Mouse (Mus musculus): ENCODE measurements around the gene Ublcp1.
"Not testable (repeated sequence)": the region's sequence is repeated elsewhere in the genome, so short reads cannot be mapped to it uniquely, and the experiment has no call there.

Ublcp1 gene

DNA sequence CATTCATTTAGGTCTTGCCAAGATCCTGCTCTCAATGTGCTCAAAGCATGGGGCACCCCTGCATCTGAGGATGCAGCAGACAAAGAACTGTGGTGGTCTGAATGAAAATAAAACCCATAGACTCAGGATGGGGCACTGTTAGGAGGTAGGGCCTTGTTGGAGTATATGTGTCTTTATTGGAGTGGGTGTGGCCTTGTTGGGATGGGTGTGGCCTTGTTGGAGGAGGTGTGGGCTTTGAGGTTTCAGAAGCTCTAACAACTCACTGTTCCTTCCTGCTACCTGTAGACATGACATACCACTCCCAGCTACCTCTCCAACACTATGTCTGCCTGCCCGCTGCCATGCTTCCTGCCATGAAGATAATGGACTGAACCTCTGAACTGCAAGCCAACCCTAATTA is 18.8 kb upstream of the Ublcp1 start:
- DNase-seq, result no peak

DNA sequence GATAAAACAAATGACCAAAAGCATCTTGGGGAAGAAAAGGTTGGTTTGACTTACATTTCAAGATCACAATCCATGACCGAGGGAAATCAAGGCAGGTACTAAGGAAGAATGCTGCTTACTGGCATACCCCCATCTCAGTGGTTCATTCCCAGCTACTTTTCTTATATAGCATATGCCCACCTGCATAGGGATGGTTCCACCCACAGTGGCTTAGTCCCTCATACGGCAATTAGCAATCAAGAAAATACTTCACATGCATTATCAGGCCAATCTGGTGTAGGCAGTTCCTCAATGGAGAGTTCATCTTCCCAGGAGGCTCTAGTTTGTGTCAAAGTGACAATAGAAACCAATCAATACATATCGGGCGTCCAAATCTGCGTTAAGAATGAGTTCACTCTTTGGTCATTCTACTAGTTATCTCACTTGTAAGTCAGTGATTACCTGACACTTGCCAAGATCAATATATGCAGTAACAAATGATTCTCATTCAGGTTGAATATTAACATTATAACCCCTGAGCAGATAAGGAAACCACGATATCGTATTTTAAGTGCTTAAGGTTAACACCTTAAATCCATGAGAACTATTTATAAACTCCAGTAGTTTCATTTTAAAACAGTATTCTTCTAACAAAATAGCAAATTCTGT is 14.9 kb upstream of the Ublcp1 start:
- no peak for DNase-seq

DNA sequence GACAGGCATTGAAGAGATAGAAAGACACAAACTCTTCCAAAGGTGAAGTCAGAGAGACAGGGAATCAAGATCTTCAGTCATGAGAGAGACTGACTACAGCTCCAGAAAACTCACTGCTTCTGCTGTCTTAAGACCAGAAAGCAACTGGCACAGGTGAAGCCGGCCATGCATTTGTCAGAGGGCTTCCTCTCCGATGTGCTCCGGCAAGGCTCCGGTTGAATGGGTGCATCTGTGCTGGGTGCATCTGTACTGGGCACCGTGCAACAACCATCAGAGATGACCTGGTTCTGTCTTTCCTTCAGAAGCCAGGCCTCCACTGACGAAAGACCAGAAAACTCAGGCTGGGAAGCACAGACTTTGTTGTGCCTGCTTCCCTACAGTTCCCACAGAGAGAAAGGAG is 9.9 kb upstream of the Ublcp1 start:
- no peak for DNase-seq

DNA sequence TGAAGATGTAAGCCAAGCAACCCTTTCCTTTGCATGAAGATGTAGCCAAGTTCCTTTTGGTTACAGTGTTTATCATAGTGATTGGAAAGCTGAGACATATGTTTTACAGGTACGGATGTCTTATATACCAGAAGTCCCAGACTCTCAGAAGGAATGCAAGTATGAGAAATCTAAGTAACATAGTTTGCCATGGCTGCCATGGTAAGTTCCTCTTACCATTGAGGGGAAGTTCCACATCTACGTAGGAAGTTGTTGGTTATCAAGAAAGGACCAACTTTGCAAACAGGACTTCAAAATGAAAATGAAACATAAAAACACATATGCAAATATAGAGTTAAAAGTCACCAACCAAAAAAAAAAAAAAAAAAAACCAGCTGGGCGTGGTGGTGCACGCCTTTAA is 8.1 kb upstream of the Ublcp1 start:
- DNase-seq, result no peak

DNA sequence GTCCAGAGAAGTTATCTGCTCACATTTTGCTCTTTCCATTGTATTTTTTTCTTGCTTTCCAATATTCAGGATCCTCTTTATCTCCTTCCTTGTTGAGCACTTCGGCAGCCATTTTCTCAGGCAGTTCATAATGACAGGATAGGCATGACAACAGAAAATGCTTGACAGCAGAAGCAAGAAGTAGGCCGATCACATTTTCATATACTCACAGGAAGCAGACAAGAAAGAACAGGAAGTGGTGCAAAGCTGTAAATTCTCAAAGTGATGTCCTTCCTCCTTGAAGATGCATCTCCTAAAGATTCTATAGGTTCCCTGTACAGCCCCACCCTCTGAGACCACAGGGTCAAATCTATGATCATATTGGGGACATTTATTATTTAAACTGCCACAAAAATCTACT is 6.1 kb upstream of the Ublcp1 start:
- no peak for DNase-seq

DNA sequence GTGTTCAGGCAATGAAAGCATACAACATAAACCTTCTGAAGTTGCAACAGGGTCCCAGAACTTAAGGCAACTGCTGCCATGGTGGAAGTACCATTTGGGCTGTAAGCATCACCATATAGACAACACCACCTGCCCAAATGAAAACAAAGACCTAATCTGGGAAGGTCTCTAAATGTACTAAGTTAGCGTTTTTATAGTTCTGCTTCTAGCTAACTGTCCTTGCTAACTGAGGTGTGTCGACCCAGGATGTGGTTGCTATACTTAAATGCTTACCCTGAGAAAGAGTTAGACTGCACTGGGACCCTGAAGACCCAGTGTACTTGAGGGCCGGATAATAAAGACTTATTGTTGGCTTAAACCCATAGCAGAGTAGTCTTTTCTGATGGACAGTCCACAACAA is 5.2 kb upstream of the Ublcp1 start:
- no peak for DNase-seq

DNA sequence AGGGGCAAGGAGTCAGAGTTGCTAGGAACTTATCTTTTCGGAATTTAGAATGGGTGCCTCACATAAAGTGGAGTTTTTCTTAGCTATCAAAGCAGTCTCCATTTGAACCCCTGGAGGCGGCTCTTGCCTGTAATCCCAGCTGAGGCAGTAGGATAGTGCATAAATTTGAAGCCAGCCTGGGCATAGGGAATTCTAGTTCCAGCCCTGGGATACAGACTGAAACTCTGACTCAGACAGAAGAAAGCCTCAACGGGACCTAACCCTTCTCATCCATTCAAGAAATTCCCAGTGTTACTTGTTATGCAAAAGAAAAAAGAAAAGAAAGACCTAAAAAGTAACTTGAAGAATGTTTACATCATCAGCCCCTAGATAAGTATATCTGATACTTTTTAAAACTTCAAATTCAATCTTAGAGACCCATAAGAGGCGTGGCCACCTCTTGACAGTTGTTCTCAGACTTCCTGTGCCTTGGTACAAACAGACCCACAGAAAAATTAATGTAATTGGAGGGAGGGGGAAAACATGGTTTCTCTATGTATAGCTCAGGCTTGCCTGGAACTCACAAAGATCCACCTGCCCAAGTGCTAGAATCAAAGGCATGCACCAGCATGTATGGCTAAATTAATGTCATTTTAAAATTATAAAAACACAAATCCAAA is 1.2 kb upstream of the Ublcp1 start:
- DNase-seq, result peak; percentile 6

DNA sequence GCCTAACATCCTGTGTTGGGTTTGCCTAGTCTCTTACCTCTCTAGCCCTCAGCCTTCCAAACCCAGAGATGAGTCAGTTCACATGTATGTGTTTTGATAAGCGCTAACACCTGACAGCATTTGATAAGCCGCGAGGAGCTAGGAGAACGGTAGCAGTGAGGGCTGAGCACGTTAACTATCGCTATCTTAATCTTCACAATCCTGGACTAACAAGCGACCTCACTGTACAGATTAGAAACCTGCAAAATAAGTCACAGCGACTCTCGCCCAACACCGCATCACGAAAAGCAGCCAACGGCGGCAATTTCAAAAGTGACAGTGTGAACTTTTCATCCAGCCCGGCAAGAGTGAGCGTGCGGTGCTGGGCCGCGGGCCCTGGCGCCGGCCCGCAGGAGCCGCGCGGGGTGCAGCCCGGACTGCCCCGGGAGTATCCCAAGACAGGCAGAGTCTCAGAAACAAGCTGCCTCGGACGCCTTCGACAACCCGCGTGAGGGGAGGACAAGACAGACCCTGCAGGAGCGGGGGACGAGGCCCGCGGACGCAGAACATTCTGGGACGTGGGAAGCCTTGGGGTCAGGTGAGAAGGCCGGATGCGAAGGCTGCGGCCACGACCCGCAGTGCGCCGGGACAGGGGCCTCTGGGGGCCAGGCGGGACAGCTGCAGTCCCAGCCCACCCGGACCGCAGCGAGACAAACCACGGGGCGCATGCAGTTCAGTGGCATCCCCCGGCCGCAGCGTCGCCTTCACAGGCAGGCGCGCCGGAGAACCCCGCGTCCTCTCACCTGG is 459 bp downstream of the Ublcp1 start:
- no peak for DNase-seq

DNA sequence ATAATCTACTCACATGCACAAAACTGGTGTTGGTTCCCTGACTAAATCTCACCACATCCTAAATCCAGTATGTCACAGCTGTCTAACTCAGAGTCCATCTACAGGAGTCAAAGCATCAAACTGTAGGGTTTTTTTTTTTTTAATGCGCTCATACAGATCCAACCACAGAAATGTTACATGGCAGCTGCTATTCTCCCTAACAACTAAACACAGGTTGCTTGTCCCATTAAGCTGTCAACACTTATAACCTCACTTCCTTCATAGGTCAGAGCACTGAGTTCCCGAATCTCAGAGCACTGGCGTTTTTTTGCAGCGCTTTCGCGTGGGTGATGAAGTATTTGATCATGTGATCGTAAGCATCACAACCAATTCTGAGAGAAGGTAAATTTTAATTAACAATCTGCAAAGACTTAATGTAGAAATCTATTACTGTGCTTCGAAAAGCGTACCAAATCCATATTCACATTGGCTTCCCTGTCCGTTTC is 1.9 kb downstream of the Ublcp1 start:
- DNase-seq, result no peak

DNA sequence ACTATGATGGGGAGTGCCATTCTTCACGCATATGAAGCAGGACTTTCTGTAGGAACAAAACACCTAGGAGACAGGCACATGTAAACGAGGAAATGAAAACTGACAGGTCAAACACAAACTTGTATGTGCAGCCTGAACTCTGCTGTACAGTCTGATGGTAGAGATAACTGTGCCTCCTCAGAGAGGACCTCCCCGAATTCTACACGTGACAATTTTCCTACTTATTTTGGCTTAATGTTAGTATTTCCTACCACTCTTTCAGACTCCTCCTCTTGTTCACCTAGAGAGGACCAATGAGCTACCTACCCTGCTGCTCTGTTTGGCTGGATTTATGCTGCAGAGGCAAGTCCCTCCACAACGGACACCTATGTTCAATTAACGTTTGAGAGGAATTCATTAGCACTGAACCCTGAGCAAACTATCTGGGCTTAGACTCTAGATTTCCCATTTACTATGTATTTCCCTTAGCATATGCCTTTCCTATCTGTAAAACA is 3.3 kb downstream of the Ublcp1 start:
- DNase-seq, result no peak

DNA sequence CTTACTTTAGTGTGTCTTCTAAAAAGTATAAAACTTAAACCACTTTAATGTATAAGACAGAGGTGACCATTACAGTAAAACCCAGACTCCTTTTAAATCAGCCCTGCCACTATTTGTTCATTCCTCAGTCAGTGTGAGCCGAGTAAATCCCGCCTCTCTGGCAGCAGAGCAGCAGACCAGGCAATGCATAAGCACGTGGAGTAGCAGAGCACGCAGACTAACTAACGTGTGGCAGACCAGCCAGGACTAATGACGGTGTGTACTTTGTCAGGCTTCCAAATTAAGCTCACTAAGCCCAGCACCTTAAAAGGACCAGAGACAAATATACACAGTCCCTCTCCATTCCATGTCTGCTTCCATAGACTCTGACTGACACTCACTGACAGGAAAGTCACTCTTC is 8.8 kb downstream of the Ublcp1 start:
- DNase-seq, result no peak

DNA sequence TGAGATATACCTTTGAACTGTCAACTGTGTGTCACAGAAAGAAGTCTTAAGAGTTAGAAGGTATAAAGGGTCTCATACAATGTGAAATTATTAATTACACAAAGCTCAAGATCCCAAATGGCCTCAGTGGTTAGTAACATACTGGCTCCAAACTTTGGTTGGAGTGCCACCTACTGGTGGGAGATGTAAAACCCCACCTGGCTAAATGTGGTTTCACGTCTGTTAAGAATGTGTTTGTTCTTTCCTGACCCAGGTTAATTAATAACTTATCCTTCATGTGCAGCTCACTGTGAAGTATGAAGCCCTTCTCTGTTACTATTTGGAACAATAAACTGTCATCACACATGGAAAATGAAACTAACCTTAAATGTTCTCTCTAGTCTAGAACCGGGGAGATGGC is 16.9 kb downstream of the Ublcp1 start:
- no peak for DNase-seq

DNA sequence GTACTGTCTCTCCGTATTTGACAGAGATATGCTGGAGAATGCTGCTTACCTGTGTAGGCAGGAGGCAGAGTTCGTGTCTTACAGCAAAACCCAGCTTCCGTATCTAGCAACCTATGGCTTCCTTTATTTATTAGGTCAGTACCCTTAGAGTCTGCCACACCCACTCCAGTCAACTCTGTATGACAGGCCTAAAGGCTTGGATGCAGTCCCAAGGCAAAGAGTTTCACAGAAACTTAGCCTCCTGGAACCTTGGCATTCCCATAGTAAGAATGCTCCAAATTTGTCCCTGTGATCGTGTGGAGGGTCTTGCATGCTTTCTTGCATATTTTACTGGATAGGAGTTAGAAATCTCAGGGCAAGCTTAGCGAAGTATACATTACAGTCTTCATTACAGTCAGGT is 18.3 kb downstream of the Ublcp1 start:
- DNase-seq, result not testable (repeated sequence)

DNA sequence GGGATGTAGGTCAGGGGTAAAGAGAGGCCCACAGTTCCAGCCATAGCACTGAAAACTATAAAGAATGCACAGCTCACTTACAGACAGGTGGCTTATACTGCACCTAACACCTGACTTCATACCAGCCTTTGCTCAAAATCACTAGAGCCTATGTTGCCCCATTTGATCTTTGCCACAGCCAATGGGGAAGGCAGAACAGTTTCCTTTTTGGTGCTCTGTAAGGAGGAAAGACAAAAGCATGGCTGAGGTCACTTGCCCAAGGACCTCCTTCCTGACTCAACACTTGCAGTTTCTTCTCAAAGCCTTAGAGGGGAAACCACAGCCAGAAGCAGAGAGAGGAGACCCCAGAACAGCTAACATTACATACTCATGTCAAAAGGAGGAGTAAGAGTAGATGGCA is 19.3 kb downstream of the Ublcp1 start:
- DNase-seq, result no peak

DNA sequence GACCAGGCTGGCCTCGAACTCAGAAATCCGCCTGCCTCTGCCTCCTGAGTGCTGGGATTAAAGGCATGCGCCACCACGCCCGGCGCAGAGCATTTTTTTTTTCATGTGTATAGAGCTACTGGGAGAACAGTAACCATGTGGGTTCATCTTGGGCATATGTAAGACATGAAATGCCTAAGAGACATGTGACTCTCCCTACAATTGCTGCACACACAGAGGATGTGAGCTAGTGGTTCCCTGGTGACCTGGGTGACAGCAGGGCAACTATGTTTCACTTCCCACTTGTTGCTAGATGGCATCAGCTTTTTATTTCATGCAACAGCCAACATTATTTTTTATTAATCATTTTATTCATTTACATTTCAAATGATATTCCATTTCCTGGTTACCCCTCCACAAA is 32.5 kb downstream of the Ublcp1 start:
- DNase-seq, result no peak

DNA sequence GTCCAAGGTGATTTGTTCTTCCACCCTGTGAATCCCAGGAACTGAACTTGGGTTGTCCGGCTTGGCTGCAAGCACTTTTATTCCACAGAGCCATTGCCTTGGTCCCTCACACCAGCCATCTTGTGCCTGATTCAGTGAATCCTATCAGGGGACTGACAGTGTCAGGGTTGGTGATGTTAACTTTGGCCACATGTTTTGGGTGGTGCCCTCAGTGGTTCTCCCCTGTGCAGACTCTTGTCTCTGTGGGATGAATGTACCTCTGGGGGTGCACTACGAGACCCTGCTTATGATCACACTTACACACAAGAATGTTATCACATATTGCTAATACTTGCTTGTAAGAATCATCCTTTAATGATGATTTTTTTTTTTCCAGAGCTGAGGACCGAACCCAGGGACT is 40.3 kb downstream of the Ublcp1 start:
- DNase-seq, result no peak

DNA sequence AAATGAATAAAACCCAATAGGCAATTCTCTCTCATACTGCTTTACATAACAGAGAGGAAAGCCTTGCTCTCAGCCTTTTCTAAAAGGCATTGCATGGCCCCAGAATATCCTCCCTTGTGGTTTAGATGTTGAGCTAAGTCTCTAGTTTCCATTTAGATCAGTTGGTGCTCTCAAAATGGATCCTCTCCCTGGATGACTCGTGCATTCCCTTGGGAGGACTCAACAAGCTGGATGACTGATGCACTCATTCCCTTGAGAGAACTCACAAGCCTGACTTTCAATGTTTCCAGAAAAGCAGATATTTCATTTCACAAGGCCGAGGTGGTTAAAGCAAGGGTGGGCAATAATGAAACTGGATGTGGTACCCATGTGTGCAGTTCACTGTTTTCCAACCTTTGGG is 42.3 kb downstream of the Ublcp1 start:
- no peak for DNase-seq

DNA sequence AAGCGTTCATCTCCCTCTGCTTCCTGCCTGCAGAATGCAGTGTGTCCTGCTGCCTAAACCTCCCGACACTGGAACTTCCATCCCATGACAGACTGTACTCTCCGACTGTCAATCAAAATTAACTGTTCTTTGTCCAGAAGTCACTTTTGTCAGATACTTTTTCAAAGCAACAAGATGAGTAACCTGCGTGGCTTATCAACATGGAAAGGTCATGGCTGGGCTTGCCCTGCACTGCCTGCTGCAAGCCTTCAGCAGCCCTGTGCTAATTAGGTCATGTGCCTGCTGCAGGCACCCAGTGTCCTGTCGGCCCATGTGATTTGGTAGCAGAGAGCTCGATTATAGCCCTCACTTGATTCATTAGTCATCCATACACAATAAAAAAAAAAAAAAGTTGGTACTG is 44.7 kb downstream of the Ublcp1 start:
- DNase-seq, result no peak

DNA sequence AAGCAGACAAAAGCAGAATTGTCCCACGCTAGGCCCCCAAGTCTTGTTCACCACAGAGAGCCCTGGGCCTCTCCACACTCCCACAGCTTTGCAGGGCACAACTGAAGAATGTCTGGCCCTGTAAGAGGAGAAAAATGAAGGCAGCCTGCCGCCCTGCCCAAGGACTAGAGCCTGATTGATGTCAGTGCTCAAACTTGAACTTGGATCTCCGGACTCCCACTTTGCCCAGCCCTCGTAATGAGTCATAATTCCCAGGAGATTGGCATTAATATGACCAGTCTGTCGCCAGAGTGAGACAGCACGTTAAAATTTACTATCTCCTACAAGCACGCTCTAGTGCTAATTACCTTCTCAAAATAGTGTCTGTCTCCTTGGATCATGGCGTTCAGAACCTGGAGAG is 45.3 kb downstream of the Ublcp1 start:
- DNase-seq, result no peak

DNA sequence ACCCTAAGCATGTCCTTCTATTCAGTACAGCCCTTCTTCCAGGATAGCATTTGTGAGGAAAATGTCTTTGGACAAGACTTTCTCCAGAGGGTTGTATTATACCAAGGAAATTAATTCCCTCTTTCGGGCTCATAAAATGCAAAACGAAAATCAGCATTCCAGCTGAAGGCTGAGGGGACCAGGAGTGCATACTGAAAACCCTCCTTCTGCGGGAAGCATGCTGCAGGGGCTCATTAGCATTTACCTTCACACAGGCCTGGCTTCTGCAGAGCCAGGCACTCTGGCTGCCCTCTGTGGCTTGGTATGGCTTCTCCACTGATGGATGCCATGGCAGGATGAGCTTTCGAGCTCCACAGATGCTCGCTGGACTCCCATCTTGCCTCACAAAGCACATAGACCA is 46.3 kb downstream of the Ublcp1 start:
- no peak for DNase-seq

DNA sequence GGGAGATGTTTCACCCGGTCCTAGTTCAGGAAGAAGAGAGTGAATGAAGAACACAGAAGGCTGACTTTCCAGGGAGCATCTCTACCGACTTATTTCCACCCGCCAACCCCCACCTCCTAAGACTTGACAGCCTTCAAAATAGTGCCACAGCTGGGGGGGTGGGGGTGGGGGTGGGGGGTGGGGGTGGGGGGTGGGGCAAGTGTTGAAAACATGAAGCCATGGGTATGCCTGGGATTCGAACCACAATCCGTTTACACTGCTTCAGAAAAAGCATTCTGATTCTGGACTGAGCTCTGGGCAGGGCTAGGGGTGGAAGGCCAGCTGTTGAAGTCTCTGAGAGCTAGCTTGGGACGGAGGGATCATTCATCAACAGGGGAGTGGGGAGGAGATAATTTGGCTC is 47.0 kb downstream of the Ublcp1 start:
- DNase-seq, result no peak

DNA sequence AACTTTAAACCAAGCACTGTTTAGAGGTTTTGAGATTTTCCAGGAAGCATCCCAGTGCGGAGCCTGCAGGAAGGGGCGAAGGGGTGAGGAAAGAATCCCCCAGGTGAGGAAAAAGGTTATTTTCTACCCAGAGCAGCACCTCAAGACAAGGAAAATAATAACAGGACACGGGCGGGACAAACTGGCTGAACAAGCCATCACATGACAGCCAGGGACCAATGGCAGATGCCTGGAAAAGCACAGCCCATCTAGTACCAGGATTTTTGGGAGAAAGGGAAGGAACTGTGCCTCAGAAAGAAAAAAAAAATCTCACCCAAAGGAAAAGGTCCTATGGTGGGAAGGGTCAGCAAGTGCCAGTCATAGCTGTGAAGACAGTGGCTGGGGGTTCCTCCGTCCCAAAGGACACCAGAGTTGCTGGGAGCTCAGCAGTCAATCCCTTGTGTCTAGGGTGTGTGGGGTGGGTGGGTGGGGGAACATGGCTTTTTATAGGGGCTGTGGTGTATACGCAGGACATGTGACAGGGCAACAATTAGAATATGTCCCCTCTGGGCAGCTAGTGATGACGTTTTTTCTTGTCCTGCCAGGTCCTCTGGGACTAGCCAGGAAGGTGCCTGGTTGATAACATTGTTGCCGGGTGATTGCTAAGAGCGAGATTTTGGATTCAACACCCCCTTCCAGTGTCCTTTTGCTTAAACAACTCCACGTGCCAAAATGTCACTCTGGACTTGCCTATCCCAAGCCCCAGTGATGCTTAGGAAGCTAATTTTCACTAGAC is 47.8 kb downstream of the Ublcp1 start:
- DNase-seq, result no peak

DNA sequence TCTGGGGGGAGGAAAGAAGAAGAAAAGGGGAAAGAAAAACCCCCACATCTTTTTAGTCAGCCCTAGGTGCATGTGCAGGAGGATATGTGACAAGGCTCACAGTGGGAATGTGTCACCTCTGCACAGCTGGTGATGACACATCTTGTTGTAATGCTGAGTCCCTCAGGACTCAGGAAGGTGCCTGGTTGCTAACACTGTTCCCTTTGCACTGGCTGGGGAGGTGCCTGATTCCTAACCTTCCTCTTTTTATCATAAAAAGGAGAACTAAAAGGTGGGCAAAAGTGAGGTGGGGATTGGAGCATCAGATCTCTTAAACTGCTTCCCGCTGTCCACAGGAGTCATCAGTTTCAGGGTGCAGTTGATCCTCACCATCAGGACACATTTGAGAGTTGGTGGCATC is 52.9 kb downstream of the Ublcp1 start:
- no peak for DNase-seq
